Mouse (Mus musculus) CD4-positive, CD25-positive, alpha-beta regulatory T cell, adult 9 weeks (primary cell): ENCODE data around the gene Klhl31. TPM values are rescaled to one million over a fixed set of nuclear protein-coding genes. Genes with fewer than 3 reads are reported as not detected.

Source experiments
- polyA plus RNA-seq: library from polyadenylated mRNA; unstranded; fragments of 100-300 nt; shearing (Covaris generic); gene quantifications from one replicate; pipeline ENCODE4 v1.2.1, GENCODE M21; 2017

The Klhl31 gene
- 0.09 TPM for polyA plus RNA-seq

GRCm38 (mm10) chr9:77636450-77636951 lies at the start of gene Klhl31:
Gene Klhl31, plus strand, starts transcription at chr9:77636500.

Other genes starting within 250 kb of the Klhl31 start
- gene Lrrc1, start 91.6 kb upstream of the Klhl31 start, polyA plus RNA-seq, result 3.6 TPM
- 3.4 TPM for gene Gclc, start 118.0 kb downstream of the Klhl31 start, polyA plus RNA-seq